Mouse (Mus musculus) heart, postnatal 36 days (tissue): ENCODE measurements around the gene Msh5. TPM values are rescaled to one million over a fixed set of nuclear protein-coding genes. Genes with fewer than 3 reads are reported as not detected.

Experiments
- DNase-seq, 2 experiments: peaks; one replicate each; pipeline ENCODE4 v3.0.0; 2021 to 2022
- intact Hi-C: fragments of 180-260 bp; cut with DNase I; formaldehyde crosslinking; loops from one replicate; pipeline ENCODE4 v1.15.1; 2025
- total RNA-seq, 2 experiments: library from RNA; stranded (reverse); gene quantifications; 2 replicates each; pipeline ENCODE4 v1.2.3; 2021

Gene Msh5
- under 1 TPM; 0.25 to 0.70 TPM for total RNA-seq

GRCm38 (mm10) chr17:35046681-35047455, at the start of gene Msh5:
Gene Msh5 (minus strand): TSS chr17:35046745.
- intact Hi-C loops = loop anchor here (1.0 kb wide), 1 partner anchor 25 kb away; no protein-coding TSS in a partner anchor
- peak; percentile 96 to 98 for DNase-seq

GRCm38 (mm10) chr17:35094475-35095365, 48.2 kb upstream of the Msh5 start:
- intact Hi-C loops = no loop called here
- no peak for DNase-seq

DNA sequence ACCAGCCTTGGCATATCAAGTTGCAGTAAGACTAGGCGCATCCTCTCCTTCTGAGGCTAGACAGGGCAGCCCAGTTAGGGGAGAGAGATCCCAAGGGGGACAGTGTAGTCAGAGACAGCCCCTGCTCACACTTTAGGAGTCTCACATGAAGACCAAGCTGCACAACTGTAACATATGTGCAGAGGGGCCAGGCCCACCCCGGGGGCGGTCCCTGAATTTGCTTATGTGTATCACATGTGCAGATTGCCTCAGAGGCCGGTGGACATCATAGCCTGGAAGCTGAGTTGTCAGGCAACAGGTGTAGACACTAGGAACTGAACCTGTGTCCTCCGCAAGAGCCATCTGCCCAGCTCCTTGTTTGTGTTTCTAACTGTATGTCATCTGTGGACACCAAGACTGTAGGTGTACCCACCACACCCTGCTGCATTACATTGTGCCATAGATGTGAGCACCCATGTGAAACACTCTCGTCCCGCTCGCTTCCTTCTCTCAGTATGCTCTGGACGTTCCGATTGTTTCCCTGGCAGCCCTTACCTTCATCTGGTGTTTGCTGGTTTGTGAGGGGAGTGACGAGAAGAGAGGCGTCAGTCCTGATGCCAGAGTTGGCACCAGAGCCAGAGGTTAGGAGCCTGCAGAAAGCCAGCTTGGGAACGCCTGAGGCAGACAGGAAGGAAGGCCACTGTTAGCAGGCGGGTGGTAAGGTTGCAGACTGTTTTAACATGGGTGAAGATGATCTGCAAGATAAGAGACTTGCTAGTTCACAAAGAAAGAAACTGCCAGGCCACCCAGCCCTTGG, 46.1 kb upstream of the Msh5 start:
- intact Hi-C loops = no loop called here
- DNase-seq = no peak

- intact Hi-C loops = no loop called here
- DNase-seq = peak in 1 of 2 experiments; percentile 43
Observed at GRCm38 (mm10) chr17:35090166-35090932, 43.8 kb upstream of the Msh5 start.

DNA sequence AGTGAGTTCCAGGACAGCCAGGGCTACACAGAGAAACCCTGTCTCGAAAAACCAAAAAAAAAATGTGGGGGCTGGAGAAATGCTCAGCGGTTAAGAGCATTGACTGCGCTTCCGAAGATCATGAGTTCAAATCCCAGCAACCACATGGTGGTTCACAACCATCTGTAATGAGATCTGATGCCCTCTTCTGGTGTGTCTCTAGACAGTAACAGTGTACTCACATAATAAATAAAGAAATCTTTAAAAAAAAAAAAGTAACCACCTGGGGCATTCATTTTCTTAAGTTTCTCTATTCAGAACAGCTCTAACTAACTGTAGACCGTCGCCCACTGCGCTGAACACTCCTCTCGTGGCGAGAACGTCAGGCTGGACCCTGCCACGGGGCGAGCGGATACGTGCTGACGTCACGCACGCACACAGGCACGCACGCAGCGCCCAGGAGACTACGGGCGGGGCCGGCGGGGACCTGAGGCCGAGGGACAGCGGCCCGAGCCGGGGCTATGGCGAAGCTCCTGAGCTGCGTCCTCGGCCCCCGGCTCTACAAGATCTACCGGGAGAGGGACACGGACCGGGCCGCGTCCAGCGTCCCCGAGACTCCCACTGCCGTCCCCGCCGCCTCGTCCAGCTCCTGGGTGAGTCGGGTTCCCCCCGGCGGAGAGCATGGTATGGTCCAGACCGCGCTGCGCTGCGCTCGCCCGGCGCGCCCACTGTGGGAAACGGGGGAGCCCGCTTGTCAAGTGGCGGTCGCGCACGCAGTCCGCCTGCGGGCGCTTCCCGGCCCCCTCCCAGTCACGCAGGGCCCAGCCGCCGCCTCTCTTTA, 42.5 kb upstream of the Msh5 start, which contains the start of gene Abhd16a:
Gene Abhd16a, plus strand, starts transcription at position 439 of the 820 bp plus-strand sequence.
- intact Hi-C loops = loop anchor here (2.0 kb wide), 1 partner anchor 68 kb away; no protein-coding TSS in a partner anchor
- DNase-seq = peak; percentile 90 to 98

DNA sequence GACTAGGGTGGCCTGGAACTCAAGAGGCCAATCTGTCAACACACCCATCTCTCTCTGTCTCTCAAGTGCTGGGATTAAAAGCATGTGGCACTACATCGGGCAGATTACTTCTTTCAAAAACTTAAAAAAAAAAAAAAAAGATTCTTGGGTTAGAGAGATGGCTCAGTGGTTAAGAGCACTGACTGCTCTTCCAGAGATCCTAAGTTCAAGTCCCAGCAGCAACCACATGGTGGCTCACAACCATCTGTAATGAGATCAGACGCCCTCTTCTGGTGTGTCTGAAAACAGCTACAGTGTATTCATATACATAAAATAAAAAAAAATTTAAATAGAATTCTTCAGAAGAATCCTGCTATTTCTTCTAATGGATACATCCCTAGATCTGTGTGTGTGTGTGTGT, 41.6 kb upstream of the Msh5 start:
- intact Hi-C loops = loop anchor here (2.0 kb wide), 1 partner anchor 67 kb away; no protein-coding TSS in a partner anchor
- DNase-seq = no peak

DNA sequence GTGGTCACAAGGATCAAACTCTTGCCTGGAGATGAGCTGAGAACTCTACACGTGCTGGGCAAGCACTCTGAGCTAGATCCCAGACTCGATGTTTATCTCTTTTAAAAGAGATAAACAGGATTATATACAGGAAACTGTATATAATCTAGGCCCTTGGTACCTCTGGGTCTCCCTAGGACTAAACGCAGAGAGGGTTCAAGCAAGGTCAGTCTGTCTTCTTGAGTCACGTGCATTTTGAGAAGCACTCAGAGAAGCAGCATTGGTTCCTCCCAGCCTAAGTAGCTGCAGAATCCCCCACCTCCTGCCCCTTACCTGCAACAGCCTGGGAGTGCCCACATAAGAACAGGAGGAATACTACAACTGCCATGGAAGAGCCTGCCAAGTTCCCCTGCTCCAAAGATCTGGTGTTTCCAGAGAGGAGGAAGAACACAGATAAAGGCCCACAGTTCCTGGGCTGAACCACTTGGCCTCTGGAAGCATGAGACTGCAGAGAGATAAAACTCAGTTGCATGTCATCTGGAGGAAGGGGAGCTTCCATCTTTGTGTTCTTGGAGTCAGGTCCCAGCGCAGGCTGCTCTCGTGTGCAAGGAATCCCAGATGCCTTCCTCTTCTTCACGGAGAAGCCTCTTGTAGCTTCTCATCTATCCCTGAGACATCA, 38.8 kb upstream of the Msh5 start, which contains the start of gene Ly6g6f:
Gene Ly6g6f, minus strand, starts transcription at position 403 of the 658 bp plus-strand sequence.
- intact Hi-C loops = no loop called here
- DNase-seq = no peak

- intact Hi-C loops = no loop called here
- DNase-seq = no peak
Observed at GRCm38 (mm10) chr17:35083929-35084497, 37.5 kb upstream of the Msh5 start.

DNA sequence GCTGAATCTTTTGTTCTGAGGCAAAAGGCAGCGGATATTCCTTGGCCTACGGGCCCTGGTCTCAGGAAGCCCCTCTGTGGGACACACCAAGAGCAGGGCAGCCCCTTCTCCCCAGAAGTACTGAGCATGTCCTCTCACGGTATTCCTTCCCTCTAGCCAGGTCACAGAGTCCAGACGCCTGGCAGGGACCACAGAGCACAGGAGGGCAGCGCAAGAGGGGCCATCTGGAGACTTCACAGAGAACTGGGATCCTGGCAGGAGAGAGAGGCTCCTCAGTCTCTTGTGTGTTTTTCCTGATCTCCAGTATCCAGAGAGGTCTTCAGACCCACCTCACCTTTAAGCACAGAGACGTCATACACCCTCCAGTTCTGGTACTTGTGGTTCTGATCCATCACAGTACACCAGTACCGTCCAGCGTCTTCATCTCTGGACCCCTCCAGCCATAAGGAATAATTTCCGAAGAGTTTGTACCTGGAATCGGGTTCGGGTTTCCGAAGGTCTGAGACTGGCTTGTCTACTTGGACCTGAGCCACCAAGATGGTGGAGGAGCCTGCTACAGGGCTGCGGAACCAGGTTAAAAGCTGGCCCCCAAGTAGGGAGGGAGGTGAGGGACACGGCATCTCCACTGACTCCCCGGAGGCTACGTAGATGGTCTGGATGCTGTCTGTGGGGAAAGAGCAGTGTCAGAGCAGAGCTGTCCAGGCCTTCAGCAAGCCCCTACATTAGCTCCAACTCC, 36.5 kb upstream of the Msh5 start:
- intact Hi-C loops = no loop called here
- DNase-seq = no peak

DNA sequence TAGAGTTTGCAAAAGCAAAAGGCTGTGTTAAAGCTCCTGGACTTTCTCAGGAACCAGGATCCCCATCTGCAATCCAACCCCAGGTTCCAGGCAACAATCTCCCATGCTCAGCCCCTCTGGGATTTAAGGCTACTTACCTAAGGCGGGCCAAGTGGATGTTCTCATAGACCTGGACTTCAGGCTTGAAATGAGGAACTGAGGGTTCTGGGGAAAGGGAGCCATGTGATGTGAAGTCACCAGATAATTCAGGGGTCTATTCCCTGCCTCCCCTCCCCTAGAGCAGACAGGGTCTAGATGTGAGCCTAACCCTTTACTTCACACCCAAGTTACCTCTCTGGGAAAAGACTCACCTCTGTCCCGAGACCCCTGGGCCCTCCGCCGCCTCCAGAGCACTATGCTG, 34.2 kb upstream of the Msh5 start:
- DNase-seq = no peak
- intact Hi-C loops = no loop called here

DNA sequence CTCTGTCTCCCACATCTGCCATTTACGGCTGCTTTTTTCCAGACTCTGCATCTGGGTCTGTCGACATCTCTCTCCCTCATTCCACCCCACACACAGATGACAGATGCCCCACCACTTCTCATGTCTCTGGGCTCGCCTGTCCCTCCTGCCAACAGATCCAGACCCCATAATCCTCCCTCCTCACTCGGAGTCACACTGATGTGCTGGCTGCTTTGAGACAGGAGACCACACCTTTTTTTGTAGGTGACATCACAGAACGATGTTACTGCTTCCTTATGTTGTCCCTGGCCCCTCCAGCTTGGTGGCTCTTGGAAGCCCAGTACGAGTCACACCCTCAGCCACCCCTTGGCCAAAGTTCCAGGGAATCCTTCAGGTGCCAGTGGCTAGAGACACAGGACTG, 33.7 kb upstream of the Msh5 start:
- no peak for DNase-seq
- intact Hi-C loops = no loop called here

- intact Hi-C loops = no loop called here
- peak in 1 of 2 experiments; percentile 20 for DNase-seq
Observed at GRCm38 (mm10) chr17:35079778-35080177, 33.2 kb upstream of the Msh5 start.

DNA sequence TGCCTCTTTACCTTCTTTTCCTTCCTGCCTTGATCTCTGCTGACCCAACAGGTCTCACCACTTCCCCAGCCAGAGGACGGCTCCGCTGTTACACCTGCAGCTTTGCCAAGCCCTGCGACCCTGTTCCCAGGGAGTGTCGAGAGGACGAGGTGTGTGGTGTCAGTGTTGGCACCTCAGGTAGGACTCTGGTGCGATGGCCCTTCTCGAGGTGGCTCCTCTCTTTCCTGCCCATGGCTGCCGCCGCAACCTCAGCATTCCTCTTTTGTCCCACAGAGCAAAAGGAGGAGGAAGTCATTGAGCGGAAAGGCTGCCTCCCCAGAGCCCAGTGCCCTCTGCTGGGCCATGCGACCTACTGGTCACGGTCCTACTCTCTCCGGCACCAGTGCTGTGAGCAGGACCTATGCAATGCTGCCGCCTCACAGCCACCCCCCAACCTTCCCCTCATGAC, 31.3 kb upstream of the Msh5 start, which contains the start of gene Ly6g6d:
Gene Ly6g6d, minus strand, starts transcription at position 280 of the 448 bp plus-strand sequence.
- intact Hi-C loops = loop anchor here (1.0 kb wide), 1 partner anchor 57 kb away; no protein-coding TSS in a partner anchor
- peak; percentile 55 to 67 for DNase-seq

DNA sequence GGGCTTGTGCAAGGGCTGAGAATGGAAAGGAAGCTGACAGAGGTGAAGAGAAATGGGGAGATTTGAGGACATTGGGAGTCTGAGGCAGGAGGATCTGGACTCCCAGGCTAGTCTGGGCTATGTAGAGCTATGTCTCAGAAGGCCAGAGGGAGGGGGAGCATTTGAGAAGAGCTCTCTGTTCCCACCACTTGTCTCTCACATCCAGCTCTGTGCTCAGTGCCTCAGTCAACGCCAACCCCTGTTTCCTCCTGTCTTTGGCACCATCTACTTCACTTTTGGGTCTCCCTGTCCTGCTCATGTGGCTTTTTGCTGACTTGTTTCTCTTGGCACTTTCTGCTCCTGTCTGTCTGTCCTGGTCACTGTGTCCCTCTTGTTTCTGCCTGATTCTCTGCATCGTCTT, 30.7 kb upstream of the Msh5 start:
- intact Hi-C loops = no loop called here
- DNase-seq = no peak

GRCm38 (mm10) chr17:35076507-35077176, 30.1 kb upstream of the Msh5 start, which contains the start of gene Ly6g6e:
Gene Ly6g6e (plus strand): TSS chr17:35076902.
- no peak for DNase-seq
- intact Hi-C loops = no loop called here

GRCm38 (mm10) chr17:35074097-35074496, 27.6 kb upstream of the Msh5 start:
- intact Hi-C loops = no loop called here

More at GRCm38 (mm10) chr17:35074097-35074496, 27.6 kb upstream of the Msh5 start:
- no peak for DNase-seq
